Mouse (Mus musculus): ENCODE measurements around the gene Pnmal2.
A peak's percentile ranks its signal among the peaks of the same experiment; 100 is the strongest.

Pnmal2 gene

DNA sequence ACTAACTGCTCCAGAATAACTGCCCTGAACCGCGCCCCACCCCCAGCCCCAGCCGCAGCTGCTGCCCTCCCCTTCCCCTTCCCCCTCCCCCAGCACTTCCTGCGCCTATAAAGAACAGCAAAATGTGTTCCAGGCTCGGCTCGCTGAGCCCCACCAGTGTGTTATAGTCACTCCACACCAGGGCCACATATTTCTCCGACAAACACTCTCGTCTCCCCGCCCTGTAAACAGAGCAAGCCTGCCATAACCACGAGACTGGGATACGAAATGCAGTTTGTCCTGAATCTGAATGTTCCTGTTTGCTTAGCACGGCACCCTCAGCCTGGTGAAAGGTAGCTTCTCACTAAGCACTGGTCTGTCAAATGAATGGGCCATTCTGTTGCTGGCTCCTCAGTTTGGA is 35.9 kb downstream of the Pnmal2 start:
- peak; percentile 23 to 34 for DNase-seq (ENCODE audit: low spot score in 2 of 2)

DNA sequence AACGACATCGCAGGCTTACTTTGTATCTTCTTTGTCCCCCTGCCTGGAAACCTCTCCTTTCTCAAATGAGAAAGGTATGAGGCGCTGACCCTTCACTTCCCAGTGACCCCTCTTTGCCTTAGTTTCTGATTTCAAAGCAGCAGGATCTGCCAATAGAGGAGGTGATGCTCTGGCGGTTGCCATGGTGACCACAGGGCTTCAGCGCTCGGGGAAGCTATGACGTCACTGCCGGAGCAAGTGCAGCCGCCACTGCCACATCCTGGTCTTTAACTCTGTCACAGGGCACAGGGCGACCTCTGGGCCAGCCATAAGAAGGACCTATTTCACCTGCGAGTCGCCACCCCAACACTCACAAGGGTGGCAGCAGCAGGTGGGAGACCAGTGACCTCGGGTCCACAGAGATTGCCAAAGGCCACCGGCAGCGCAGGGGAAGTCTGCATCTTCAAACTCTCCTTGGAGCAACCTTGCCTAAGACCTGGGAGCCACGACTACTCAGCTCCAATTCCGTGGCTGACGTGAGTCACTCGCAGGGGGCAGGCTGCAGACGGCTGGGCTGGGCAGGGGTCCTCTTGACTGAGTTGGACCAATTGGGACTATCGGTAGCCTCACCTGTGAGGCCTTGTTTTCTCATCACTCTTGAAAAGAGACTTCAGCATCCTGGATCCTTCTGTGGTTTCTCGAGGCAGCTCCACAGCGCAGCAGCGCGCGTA is 38.5 kb downstream of the Pnmal2 start, which contains the start of gene Gm42372:
Gm42372 (plus strand) TSS at position 228 of the 710 bp plus-strand sequence.
- DNase-seq (ENCODE audit: low spot score in 2 of 2): no peak

DNA sequence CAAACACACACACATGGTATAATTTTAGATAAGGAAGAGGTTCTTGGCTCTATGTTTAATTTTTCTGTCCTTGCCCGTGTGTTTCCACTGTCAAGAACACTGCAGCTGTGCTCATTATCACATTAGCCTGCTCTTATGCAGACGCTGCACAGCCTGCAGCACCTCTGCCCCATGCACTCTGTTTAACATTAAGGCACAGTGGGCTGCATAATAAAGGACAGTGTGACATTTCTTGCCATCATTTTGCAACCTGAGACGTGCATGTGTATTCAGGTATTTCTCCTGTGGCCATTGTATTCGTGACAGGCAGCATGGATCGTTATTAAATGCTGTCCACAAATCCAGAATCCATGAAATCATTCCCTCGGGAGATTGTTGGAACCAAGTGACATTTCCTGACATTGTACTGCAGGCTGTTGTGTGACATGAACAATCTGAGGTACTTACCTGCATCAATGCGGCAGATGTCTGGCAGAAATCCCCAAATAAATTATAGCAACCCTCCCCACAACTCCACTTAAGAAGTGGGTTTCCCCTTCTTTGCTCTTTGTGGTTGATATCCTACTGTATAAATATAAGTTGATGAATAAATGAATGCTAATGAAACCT is 43.2 kb downstream of the Pnmal2 start:
- peak in 1 of 2 experiments; percentile 15 for DNase-seq (ENCODE audit: low spot score in 2 of 2)

DNA sequence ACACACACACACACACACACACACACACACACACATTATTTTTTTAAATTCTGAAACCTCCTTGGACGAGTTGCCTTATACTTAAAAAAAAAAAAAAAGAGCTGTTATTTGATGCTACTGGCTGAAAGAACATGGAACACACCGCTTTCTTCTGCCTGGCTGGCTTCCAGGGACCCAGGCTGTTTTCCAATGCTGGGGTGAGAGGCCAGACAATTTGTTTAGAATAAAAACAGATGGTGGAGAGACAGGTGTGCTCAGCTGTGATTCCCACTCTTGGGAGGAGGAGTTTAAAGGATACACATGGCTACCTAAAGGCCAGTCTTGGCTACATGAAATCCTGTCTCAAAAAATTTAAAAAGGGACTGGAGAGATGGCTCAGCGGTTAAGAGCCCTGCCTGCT is 43.9 kb downstream of the Pnmal2 start:
- peak; percentile 63 to 68 for DNase-seq (ENCODE audit: low spot score in 2 of 2)

DNA sequence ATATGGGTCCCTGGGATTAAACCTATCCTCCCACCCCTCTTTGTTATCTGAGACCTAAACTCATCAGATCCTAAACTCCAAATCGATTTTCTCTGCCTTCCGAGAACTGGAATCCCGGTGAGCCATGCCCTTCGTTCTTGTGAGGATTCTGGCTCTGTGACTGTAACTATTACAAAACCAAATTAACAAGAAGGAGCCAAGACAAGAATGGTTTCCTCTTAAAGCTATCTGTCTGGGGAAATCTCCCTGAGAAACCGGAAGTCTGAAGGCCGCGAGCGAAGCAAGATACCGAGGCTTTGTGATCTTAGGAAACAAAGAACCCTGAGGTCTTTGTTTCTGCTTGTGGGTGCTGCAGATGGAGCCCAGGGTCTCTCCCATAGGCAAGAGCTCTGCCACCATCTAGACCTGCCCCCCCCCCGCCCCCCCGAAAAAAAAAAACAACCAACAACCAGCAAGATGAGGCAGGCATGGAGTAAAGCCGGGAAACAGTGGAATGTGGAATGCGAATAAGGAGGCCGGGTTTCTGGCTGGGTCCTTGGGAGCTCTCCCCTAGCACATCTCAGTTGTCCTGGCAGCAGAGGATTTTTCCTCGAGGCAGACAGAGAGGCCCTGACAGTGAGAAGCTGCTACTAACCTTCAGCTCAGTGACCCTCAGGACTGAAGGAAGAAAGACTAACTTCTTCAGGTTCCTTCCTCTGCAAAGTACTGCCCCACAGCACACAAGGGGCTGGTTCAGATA is 45.7 kb downstream of the Pnmal2 start:
- peak in 1 of 2 experiments; percentile 13 for DNase-seq (ENCODE audit: low spot score in 2 of 2)

DNA sequence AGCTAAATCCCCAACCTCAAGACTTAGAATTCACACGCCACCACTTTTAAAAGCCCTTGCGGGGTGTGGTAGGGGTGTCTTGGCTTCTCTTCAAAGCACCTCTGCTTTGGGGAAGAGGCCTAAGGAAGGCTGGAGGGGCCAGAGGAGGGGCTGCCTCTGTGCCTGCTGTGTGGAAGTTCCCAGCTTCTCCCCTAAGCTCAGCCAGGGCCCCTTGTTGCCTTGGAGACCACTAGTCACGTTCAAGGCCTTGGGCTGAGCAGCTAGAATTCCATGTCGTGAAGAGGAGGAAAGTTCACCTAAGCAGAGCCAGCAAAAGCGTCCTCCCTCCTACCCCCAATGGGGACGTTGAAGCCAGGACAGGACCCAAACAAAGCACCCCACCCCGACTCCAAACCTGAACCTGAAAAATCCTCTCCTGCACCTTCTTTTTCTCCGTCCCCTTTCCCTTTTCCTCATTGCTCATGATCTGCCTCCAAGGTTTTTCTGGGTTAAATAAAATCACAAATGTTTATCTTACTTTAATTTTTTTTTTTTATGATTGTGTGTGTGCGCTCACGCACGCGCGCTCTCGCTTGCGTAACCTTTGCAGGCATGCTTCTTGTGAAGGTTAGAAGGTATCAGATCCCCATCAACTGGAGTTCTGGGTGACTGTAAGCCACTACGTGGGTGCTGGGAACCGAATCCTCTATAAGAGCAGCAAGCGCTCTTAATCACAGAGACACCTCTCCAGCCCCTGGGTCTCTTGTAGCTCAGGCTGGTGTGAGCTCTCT is 47.4 kb downstream of the Pnmal2 start:
- DNase-seq (ENCODE audit: low spot score in 2 of 2): no peak

DNA sequence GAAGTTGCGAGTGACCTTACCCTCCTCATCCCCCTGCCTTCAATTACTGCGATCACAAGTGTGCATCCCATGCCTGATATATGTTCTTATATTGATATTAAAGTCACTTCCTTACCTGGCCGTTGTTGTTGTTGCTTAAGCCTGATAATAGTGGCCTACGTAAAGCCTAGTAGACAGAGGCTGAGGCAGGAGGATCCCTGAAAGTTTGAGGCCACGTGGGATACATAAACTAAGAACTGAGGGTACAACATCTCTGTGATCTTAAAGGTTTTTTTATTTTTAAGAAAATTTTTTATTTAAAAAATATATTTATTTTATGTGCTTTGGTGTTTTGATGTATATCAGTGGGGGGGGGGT is 47.9 kb downstream of the Pnmal2 start, which contains the start of gene Ccdc8:
Ccdc8 (plus strand) TSS at position 258 of the 357 bp plus-strand sequence.
- no peak for DNase-seq (ENCODE audit: low spot score in 2 of 2)

DNA sequence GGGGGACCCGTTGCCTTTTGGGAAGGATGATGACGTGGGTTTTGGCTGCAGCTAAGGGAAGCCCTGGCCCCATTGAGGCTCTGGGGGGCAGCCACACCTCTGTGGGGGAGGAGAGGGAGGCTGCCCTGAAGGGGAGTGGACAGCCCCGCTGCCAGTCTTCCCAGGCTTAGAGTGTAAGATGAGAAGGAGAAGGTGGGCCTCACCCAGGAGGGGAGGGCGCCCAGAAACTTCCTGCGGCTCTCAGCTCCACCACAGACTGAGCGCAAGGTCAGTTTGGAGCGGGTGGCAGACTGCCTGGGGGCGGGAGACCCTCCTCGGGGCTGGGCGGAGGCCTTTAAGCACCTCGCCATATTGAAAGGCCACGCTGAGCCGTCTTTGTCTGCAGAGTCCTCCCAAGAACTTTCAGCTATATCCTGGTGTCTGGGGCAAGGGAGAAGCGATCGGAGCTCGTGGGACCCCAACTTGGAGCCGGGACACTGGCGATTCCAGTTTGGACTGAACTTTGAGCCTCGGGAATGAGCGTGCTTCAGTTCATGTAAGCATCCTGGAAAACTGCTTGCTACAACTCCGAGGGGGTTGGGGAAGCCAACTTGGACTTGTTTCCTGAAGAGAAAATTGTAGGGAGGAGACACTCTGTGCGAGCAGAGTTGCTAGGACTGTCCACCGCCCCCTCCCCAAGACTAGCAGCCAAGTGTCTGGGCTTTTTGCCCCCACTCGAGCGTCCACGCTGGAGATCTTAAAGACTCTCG is 49.3 kb downstream of the Pnmal2 start:
- DNase-seq (ENCODE audit: low spot score in 2 of 2): peak; percentile 87 to 89

DNA sequence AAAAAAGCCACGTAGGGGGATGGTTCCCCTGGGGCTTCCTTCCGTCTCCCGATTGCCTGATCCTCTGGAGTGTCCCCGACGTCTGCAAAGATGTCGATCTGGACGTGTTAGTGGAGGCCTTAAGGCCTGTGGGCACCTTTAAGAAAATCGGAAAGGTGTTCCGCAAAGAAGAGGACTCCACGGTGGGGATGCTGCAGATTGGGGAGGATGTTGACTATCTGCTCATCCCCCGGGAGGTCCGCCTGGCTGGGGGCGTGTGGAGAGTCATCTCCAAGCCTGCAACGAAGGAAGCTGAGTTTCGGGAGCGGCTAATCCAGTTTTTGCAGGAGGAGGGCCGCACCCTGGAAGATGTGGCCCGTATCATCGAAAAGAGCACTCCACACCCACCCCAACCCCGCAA is 49.9 kb downstream of the Pnmal2 start:
- no peak for DNase-seq (ENCODE audit: low spot score in 2 of 2)

DNA sequence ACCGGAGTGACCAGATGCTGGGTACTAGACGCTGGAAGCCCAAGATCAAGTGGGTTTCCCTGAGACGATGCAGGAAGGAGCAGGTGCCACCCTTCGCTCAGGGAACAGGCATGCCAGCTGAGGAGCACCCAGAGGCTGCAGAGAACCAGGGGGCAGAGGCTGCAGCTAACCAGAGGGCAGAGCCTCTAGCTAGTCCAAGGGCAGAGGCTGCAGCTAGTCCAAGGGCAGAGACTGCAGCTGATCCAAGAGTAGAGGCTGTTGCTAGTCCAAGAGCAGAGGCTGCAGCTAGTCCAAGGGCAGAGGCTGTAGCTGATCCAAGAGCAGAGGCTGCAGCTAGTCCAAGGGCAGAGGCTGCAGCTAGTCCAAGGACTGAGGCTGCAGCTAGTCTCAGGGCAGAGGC is 50.9 kb downstream of the Pnmal2 start:
- DNase-seq (ENCODE audit: low spot score in 2 of 2): no peak

Data from heart, adult 9 months (tissue).